Mouse (Mus musculus): ENCODE data around the gene Elavl2.
"Not testable (repeated sequence)": the region's sequence is repeated elsewhere in the genome, so short reads cannot be mapped to it uniquely, and the experiment has no call there.

Elavl2 gene

DNA sequence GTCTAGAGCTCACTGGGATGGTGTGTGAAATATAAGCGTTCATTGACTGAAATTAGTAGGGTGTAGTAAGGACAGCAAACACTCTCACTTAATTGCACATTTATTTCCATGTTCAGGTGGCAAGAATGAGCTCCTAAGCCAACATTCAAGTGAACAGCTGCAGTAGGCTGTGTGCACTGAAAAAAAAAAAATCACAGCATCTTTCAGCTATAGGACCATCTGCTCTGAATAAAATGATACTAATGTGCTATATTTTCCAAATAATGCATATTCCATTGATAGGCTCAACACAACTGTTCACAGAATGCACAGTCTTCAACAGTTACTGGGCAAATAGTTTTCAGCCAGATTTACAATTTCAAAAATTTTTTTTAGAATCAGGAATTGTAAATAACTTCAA, 89.8 kb downstream of the Elavl2 start:
- DNase-seq: no peak

GRCm38 (mm10) chr4:91297706-91298105, 102.9 kb downstream of the Elavl2 start:
- DNase-seq: no peak

DNA sequence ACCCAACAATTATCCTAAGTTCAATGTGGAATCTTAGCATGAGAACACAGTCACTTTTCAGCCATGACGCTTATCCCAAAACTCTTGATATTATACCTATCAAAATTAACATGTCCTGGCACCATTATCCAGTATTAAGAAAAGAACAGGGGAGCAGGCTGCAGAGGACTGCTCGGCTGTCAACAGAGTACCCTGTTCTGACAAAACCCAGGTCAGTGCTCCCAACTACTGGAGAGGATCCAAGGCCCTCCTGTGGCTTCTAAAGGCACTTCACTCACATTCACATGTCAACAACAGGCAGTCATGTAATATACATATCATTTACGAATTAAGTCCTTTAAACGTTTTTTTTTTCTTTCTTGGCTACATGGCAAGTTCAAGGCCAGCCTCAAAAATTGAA, 105.3 kb downstream of the Elavl2 start:
- no peak for DNase-seq

DNA sequence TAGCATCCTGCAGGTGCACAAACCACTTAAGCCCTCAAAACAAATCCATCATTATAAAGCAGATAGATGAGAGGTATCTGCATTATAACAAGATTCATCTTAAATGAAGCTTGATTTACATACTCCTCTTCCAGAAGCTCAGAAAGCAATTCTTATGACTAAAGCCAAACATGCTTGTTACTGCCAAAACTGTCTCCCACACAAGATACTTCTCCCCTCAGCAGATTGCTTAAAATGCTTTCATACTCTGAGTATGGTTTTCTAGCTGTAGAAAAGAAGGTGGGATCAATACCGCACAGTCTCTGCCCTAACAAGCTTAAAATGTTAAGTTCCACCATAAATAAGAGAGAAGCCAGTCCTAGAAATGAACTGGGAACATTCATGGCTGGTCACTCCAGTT, 109.1 kb downstream of the Elavl2 start:
- DNase-seq: no peak

DNA sequence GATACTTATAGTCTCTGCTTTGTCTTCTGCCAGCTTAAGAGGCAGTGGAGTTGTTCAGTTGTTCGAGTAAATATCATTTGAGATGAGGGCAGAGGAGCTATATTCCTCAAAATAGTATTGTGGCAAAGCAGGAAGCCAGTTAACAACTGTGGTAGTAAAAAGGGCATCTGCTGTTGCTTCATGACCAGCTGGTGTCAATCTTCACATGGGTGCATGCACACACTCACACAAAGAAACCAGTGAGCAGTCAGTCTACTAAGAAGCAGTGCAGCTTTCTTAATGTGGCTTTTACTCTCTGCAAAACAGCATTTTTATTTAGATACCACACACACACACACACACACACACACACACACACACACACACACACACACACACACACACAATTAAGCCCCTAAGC, 110.2 kb downstream of the Elavl2 start:
- no peak for DNase-seq

DNA sequence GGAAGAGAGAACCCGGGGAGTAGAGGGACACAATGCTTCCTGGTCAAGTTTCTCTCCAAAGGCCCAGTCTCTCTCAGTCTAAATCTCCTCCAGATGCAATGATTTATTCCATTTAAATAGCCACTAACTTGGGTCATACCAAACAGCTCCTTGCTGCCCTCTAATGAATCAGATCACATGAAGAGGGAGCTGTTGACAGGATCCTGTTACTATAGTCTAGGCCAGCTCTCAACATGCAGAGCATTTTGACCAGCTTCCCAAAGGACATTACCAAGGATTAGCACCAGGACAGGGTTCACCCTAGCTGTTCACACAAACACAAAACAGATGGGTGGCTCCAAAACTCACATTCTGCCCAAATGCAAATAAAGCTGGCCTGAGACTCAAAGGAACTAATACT, 111.4 kb downstream of the Elavl2 start:
- DNase-seq: no peak

DNA sequence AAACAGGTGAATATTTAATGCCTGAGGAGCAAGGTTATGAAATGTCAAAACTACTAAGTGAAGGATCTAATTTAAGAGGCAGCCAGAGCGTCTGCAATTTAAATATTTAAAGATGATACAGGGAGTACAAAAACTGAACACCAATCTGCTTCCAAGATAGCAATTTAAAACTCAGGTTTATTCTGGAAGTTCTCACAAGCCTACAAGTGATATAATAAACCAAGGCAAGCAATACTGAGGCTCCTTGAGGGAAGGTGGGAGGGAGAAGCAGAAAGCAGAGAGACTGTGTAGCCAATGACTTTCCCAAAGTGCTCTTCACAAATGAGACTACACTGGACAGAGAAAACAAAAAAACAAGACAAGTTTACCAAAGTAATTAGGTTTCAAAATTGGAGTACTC, 132.2 kb downstream of the Elavl2 start:
- DNase-seq: no peak

- DNase-seq: no peak
These were observed 136.7 kb downstream of the Elavl2 start for GRCm38 (mm10) chr4:91263733-91264440.

GRCm38 (mm10) chr4:91262839-91263238, 137.7 kb downstream of the Elavl2 start:
- no peak for DNase-seq

DNA sequence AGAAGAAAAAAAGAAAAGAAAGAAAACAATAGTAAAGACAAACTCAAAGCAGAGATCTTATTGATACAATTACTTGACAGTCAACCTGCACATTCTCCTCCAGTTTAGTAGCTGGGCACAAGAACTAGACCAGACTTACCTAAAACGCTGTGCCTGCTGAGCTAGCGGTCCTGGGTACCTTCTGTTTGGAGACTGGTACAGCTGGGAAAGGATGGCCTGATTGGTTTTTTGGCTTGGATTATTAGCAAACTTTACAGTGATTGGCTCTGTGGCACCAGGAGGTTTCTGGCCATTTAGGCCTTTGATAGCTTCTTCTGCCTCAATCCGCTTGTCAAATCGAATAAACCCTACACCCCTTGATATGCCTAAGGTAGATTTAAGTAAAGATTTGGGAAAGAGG, 140.0 kb downstream of the Elavl2 start:
- DNase-seq: no peak

DNA sequence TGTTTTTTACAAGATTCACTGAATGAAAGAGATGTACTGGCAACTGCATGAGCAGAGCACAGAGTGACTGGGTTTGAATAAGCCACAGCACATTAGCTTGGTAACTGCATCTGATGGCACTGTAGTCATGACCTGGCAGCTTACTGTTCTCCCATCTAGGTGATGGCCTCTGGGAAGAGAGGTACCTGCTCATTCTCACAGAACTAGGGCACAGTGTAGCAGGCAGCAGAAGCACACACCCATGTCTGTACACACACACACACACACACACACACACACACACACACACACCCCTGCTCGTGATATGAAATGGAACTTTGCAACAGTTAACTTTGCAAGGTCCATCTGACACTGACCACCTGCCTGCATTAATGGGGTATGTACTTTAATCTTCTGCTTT, 151.9 kb downstream of the Elavl2 start:
- DNase-seq: no peak

- DNase-seq: not testable (repeated sequence)
These were observed 155.4 kb downstream of the Elavl2 start for GRCm38 (mm10) chr4:91245136-91245535.

DNA sequence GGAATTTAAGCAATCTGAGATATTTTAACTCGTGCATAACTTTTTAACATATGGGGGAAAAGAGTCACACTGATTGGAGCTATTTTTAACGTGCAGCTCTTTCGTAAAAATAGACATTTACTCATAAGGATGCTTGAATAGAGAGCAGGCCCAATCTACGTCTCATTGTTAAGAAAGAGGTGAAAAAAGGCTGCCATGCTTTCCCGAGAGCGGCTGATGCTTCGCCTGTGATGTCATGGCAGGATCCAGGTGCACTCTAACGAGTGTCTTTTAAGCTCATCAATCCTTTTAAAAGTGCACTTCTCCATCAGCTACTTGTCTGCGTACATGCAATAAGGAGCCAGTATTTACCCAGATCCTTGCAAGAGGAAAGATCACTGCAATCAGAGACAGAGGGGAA, 156.0 kb downstream of the Elavl2 start:
- no peak for DNase-seq

GRCm38 (mm10) chr4:91243896-91244295, 156.7 kb downstream of the Elavl2 start:
- no peak for DNase-seq

GRCm38 (mm10) chr4:91238739-91239485, 161.7 kb downstream of the Elavl2 start:
- DNase-seq: no peak

GRCm38 (mm10) chr4:91236976-91237375, 163.6 kb downstream of the Elavl2 start:
- DNase-seq: no peak

- DNase-seq: no peak
These were observed 165.6 kb downstream of the Elavl2 start for GRCm38 (mm10) chr4:91234941-91235340.

DNA sequence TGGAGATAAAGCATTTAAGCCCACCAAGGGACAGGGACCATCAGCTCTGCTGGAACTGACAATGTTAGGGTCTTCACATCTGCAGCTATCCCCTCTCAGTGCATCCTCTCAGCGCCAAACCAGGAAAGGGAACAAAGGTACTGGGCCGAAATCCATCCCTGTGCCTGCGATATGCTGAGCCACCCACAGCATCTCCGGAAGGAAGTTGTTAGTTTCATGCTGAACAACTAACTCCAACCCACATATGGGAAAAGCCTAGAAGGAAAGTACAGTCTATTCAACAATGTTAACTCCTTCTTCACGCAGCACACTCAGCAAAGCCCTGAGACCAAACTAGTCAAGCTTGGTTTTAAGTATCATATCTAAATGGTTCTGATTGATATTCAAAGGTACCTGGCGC, 167.0 kb downstream of the Elavl2 start:
- no peak for DNase-seq

DNA sequence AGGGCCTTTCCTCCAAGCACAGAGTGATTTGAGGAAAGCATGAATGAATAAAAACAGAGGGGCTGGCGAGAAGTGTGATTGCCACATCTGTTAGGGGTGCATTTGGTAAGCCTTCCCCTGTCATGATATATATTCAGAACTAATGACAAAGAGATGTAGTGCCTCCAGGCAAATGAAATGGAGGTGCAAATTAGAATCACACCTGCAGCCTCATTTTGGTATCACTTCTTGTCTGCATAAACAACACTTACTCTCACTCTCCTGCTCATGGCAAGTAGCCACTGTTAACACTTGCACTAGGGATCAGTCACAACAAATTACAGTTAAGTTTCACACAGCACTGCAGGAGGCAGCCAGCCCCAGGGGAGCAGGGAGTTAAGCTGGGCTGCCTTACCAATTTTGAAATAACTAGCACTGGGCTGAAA, 170.1 kb downstream of the Elavl2 start:
- DNase-seq: no peak

GRCm38 (mm10) chr4:91228341-91228740, 172.2 kb downstream of the Elavl2 start:
- DNase-seq: no peak

DNA sequence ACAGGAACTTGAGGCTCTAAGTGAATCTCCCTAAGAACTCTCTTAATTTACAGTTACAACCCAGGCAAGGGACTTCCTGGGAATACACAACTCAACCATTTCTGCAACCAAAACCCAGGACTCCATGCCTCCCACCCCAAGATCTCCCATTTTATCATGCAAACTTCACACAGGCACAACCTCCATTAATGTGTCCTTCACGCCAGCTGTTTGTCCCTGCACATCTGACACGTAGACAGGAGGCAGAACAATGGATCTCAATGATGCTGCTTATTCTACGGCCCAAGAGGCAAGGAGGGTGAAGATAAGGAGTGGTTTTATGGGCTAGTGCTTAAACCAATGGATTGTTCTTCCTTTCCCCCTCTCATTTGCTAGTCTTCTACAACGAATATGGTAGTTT, 176.8 kb downstream of the Elavl2 start:
- DNase-seq: no peak

DNA sequence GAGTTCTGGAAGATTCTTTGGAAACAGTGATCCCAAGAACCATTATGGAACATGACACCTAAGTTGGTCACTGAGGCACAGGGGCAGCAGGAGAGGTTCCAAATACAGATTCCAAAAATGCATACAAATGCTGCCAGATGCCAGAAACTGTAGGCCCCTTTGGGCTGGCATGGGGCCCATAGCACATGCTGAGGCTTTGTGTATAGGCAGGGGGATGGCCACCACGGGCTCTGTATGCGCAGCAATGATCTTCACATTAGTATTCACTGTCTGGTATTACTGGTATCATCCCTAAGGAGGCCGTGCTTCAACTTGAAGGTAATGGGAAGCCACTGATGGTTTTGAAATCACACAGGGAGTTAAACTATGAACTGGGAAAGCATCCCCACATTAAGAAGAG, 181.3 kb downstream of the Elavl2 start:
- no peak for DNase-seq

DNA sequence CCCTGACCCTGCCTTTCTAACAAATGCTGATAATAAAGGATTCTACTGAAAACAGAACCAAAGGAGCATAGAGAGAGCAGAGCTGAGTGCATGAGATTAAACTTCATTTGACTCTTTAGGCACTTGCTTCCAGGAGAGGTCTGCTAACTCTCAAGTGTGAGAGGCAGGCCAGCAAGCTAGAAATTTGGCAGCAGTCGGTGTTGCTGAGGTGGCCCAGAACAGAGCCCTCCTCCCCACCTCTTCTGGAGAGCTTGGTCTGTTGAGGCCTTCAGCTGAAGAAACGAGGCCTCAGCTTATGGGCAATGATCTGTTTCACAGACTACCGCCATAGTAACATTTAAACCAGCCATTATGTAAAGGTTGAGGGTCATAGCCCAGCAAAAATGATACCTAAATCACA, 186.7 kb downstream of the Elavl2 start:
- DNase-seq: no peak
